Mouse (Mus musculus) ovary, postnatal 10 days (tissue): ENCODE data around the gene Aplp1.

Experiments used
- DNase-seq: peaks from one replicate; pipeline ENCODE4 v3.0.0; 2022; ENCODE audit warnings: low spot score

Gene Aplp1

GRCm38 (mm10) chr7:30408639-30409038, 36.7 kb downstream of the Aplp1 start:
- DNase-seq, result no peak

- no peak for DNase-seq
Observed at GRCm38 (mm10) chr7:30402343-30402742, 43.0 kb downstream of the Aplp1 start.

GRCm38 (mm10) chr7:30399671-30400070, 45.7 kb downstream of the Aplp1 start:
- DNase-seq, result no peak

GRCm38 (mm10) chr7:30394871-30395270, 50.5 kb downstream of the Aplp1 start:
- DNase-seq, result no peak

GRCm38 (mm10) chr7:30394379-30394778, 51.0 kb downstream of the Aplp1 start:
- no peak for DNase-seq

- no peak for DNase-seq
Observed at GRCm38 (mm10) chr7:30393631-30394030, 51.7 kb downstream of the Aplp1 start.

- DNase-seq, result no peak
Observed at GRCm38 (mm10) chr7:30392746-30393520, 52.4 kb downstream of the Aplp1 start.
